Mouse (Mus musculus) heart, embryonic 16.5 days (tissue): ENCODE results near the gene Dlg2. TPM values are rescaled to one million over a fixed set of nuclear protein-coding genes. Genes with fewer than 3 reads are reported as not detected.
"Not testable (repeated sequence)": the region's sequence is repeated elsewhere in the genome, so short reads cannot be mapped to it uniquely, and the experiment has no call there.

Source experiments
- ATAC-seq: fragments of 200-750 bp; cut with Nextera tagmentation; replicated peaks from 2 replicates; pipeline ENCODE4 v1.8.0; 2017; ENCODE audit warnings: moderate number of reproducible peaks; ENCODE audit not compliant: insufficient read depth, low FRiP score; ENCODE audit errors: extremely low read depth
- H3K27ac ChIP-seq: fragments of 300-500 bp; sonication (generic); 2 replicates; pipeline ENCODE4 v1.5.1; 2014; ENCODE audit warnings: mild to moderate bottlenecking, low read length, control low read depth, moderate library complexity
- H3K27me3 ChIP-seq: fragments of 300-500 bp; sonication (generic); 2 replicates; pipeline ENCODE4 v1.6.1; 2014; ENCODE audit warnings: low read length, mixed read lengths; ENCODE audit not compliant: control insufficient read depth, insufficient read depth
- H3K36me3 ChIP-seq: fragments of 300-500 bp; sonication (generic); 2 replicates; pipeline ENCODE4 v1.6.1; 2014; ENCODE audit not compliant: control insufficient read depth, insufficient read depth
- H3K4me1 ChIP-seq: fragments of 300-500 bp; sonication (generic); 2 replicates; pipeline ENCODE4 v1.6.1; 2014; ENCODE audit warnings: low read length, mixed read lengths; ENCODE audit not compliant: control insufficient read depth, insufficient read depth
- H3K4me2 ChIP-seq: fragments of 300-500 bp; sonication (generic); 2 replicates; pipeline ENCODE4 v1.6.1; 2014; ENCODE audit warnings: low read depth, mild to moderate bottlenecking, control low read depth, low read length
- H3K4me3 ChIP-seq: fragments of 300-500 bp; sonication (generic); 2 replicates; pipeline ENCODE4 v1.5.1; 2014; ENCODE audit warnings: mild to moderate bottlenecking, control low read depth, low read length
- H3K9ac ChIP-seq: fragments of 300-500 bp; sonication (generic); 2 replicates; pipeline ENCODE4 v1.6.1; 2014; ENCODE audit warnings: low read length, control low read depth
- H3K9me3 ChIP-seq: fragments of 300-500 bp; sonication (generic); replicated peaks from 2 replicates; pipeline ENCODE4 v1.6.1; 2016; ENCODE audit warnings: low read length; ENCODE audit not compliant: control insufficient read depth
- WGBS: fragments of 180-500 bp; shearing (Covaris S2); extraction: QIAGEN DNeasy Blood & Tissue Kit; methylation state at CpG from one replicate; pipeline ENCODE4 v1.1.7; 2014; 5-methylcytosine and 5-hydroxymethylcytosine counted together
- polyA plus RNA-seq: library from polyadenylated mRNA; unstranded; fragments of >200 nt; fragmentation: Nextera tagmentation; extraction: Ambion mirVana; gene quantifications from 2 replicates; pipeline ENCODE4 v1.2.1, GENCODE M21; 2015

Dlg2 gene
- polyA plus RNA-seq, 1 experiment from 2014 or later, result 7.7 TPM

- no peak overlapping the region for H3K4me2 ChIP-seq
- H3K27me3 ChIP-seq, result no peaks in the 10 kb centered on the region
- ATAC-seq, result no peak
- no peaks in the 10 kb centered on the region for H3K4me1 ChIP-seq
- H3K27ac ChIP-seq, result no peak overlapping the region
- H3K9ac ChIP-seq, result no peak overlapping the region
- no peaks in the 10 kb centered on the region for H3K9me3 ChIP-seq
- WGBS, result 50% methylated on average over 5 of the region's 5 CpGs
- no peak overlapping the region for H3K4me3 ChIP-seq
- H3K36me3 ChIP-seq, result no peaks in the 10 kb centered on the region
Measured at GRCm38 (mm10) chr7:90843345-90844293, 367.1 kb downstream of the Dlg2 start.

GRCm38 (mm10) chr7:90876796-90877195 is 400.3 kb downstream of the Dlg2 start:
- H3K4me1 ChIP-seq, ATAC-seq, H3K9me3 ChIP-seq, H3K9ac ChIP-seq, H3K27ac ChIP-seq, H3K36me3 ChIP-seq, H3K4me3 ChIP-seq, H3K27me3 ChIP-seq, H3K4me2 ChIP-seq: not testable (repeated sequence)
- 62% methylated on average over 4 of the region's 4 CpGs for WGBS

DNA sequence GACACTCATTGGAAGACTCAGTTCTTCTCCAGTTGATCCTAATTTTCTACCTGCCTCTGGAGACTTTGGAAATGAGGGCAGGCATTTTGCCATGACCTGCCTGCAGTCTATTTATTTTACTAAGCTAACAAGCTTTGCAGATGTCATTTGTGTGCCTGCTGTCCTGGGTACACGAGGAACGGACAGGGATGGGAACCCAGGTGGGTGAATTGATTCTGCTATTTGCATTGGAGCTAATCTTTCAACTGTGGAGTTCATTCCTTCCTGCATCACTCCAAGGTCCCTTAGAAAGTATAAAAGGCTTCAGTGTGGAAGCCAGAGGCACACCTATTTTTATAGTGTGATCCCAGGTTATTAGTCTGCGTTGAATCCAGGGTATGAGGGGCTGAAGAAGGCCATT is 406.3 kb downstream of the Dlg2 start:
- H3K4me3 ChIP-seq, result no peak overlapping the region
- no peak overlapping the region for H3K9ac ChIP-seq
- no peak overlapping the region for H3K27ac ChIP-seq
- ATAC-seq, result no peak
- H3K36me3 ChIP-seq, result no peaks in the 10 kb centered on the region
- peaks cover 6% of the 10 kb centered on the region for H3K4me1 ChIP-seq
- no peak overlapping the region for H3K4me2 ChIP-seq
- no peaks in the 10 kb centered on the region for H3K9me3 ChIP-seq
- H3K27me3 ChIP-seq, result peaks cover 5% of the 10 kb centered on the region; the same call in 1 of the 2 replicates
- 66% methylated on average over 3 of the region's 3 CpGs for WGBS

DNA sequence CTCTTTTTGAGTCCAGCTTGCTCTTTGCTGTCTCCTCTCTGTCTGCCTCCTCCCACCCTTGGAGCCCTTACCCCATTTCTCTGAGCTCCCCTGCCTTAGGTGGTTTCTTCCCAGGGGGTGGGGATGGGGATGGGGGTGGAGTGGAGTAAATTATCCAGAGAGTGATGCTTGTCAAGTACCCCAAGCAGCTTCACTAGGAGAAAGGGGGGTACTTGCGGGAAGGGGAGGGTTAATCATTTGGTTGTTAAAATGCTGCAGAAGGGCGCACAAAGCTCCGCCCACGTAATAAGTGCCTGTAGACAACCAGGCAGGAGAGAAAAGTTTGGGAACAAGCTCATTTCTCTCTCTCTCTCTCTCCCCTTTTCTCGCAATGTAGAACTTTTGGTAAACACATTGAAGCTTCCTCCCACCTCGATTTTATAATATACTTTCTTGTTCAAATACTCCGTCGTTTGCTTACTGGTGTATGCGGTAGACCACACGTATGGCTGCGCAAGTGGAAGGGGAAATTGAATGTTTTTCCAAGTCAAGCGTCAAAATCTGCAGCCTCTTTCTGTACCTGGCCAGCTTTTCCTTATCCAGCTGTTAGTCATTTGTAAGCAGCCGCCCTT is 410.0 kb downstream of the Dlg2 start:
- no peak overlapping the region for H3K27ac ChIP-seq
- no peak overlapping the region for H3K9ac ChIP-seq
- H3K36me3 ChIP-seq, result no peaks in the 10 kb centered on the region
- H3K27me3 ChIP-seq, result peaks cover 5% of the 10 kb centered on the region; the same call in 1 of the 2 replicates
- peak overlapping the region; percentile 63 for H3K4me2 ChIP-seq
- no peaks in the 10 kb centered on the region for H3K9me3 ChIP-seq
- no peak for ATAC-seq
- H3K4me3 ChIP-seq, result peak overlapping the region; percentile 42
- WGBS, result 1% methylated on average over 13 of the region's 13 CpGs
- peaks cover 6% of the 10 kb centered on the region for H3K4me1 ChIP-seq

DNA sequence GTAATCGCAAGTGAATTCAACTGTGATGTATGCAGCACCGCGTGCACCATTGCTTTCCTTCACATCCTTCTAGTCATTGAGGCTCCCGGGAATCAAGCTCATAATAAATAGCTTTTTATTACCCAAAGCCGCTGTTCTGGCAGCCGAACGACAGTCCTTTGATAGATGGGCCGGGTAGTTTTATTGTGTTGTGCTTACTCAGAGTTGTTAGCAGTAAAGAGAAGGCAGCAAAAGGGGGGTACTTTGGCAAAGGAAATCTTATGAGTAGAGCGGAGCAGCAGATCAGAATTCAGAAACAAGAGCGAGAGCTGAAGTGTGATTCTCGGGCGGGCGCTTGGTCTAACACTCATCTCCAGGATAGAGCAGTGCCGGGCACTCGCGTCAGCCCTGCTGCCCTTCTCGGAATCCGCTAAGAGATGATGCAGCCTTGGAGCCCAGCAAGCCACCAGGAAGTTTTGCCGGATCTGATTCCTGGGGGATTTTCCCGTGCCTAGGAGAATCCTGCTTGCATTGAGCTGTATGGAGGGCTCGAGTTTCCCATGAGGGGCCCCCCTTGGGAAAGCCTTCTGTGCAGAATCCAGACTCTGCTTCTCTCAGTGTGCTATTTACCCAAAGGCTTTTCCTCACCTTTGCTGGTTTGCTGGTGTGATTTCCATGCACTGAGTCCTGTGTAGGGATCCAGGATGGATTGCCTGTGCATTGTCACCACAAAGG is 410.7 kb downstream of the Dlg2 start:
- no peak overlapping the region for H3K9ac ChIP-seq
- H3K27me3 ChIP-seq, result peaks cover 5% of the 10 kb centered on the region; the same call in 1 of the 2 replicates
- no peaks in the 10 kb centered on the region for H3K9me3 ChIP-seq
- ATAC-seq, result no peak
- H3K36me3 ChIP-seq, result no peaks in the 10 kb centered on the region
- peak overlapping the region; percentile 63 for H3K4me2 ChIP-seq
- H3K4me3 ChIP-seq, result peak overlapping the region; percentile 42
- WGBS, result 1% methylated on average over 21 of the region's 21 CpGs
- no peak overlapping the region for H3K27ac ChIP-seq
- H3K4me1 ChIP-seq, result peaks cover 6% of the 10 kb centered on the region

- H3K27ac ChIP-seq, result no peak overlapping the region
- ATAC-seq, result no peak
- no peaks in the 10 kb centered on the region for H3K4me1 ChIP-seq
- no peaks in the 10 kb centered on the region for H3K36me3 ChIP-seq
- 78% methylated on average over 4 of the region's 4 CpGs for WGBS
- H3K4me3 ChIP-seq, result no peak overlapping the region
- no peaks in the 10 kb centered on the region for H3K27me3 ChIP-seq
- no peak overlapping the region for H3K9ac ChIP-seq
- no peaks in the 10 kb centered on the region for H3K9me3 ChIP-seq
- no peak overlapping the region for H3K4me2 ChIP-seq
Measured at GRCm38 (mm10) chr7:90927441-90927840, 451.0 kb downstream of the Dlg2 start.

DNA sequence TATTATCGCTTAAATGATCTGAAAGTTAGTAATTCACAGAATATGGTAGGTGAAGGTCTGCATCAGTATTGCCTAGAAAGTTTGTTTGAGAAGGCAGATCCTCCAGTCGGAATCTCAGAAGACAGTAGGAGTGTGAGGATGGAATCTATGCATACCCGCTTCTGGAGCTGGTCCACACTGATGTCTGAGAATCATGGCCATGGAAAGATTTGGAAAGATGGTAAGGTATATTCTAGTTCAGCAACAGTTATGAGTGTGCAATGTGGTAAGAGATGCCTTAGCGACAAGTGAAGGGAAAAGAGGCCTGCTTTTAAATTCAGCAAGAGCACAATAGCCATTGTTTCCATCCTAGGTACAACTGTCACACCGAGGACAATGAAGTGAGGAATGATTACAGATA is 464.3 kb downstream of the Dlg2 start:
- Histone ChIP-seq H3K27me3 (no peaks in the 10 kb centered on the region), H3K4me2 (no peak overlapping the region), H3K27ac (no peak overlapping the region), H3K9me3 (no peaks in the 10 kb centered on the region), H3K9ac (no peak overlapping the region), H3K36me3 (no peaks in the 10 kb centered on the region), H3K4me1 (no peaks in the 10 kb centered on the region), H3K4me3 (no peak overlapping the region)
- WGBS, result 74% methylated on average over 5 of the region's 5 CpGs
- ATAC-seq, result no peak

DNA sequence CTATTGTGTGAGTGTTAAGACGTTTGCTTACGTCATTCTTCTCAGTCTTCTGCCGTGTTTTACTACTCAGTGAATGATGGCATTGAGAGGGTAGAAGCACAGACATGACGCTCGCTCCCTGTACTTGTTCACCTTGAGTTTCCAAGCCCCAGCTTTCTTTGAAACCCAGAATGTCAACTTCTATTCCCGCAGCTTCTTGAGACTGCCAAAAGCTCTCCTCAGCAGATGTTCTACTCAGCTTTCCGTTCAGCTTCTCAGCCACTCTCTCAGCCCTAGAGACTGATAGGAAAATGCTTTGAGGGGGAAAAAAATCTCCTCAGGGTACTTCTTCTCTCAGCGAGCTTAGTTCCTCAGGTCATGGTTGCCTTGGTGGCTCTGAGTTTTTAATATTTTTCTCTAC is 470.6 kb downstream of the Dlg2 start:
- H3K27me3 ChIP-seq, result no peaks in the 10 kb centered on the region
- H3K27ac ChIP-seq, result no peak overlapping the region
- no peaks in the 10 kb centered on the region for H3K4me1 ChIP-seq
- no peak overlapping the region for H3K4me2 ChIP-seq
- no peak for ATAC-seq
- no peak overlapping the region for H3K9ac ChIP-seq
- H3K36me3 ChIP-seq, result no peaks in the 10 kb centered on the region
- 68% methylated on average over 8 of the region's 8 CpGs for WGBS
- H3K4me3 ChIP-seq, result no peak overlapping the region
- H3K9me3 ChIP-seq, result no peaks in the 10 kb centered on the region

DNA sequence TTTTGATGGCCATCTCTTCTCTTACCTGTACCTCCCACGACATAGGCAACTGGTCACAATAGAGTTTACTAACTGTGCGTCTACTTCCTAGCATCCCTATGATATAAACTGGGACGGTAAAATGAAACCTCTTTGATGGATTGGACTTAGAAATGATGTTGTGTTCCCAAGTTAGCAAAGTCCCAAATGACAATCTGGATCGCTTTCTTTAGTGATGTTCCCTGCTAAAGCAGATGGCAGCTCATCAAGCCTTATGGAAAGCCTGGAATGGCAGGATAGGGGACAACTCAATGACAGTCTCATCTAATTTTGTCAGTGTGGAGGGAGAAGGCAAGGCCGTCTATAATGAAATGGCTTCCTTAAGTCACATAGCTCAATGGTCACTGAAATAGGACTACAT is 472.7 kb downstream of the Dlg2 start:
- Histone ChIP-seq H3K9me3 (no peaks in the 10 kb centered on the region), H3K9ac (no peak overlapping the region), H3K4me1 (no peaks in the 10 kb centered on the region), H3K36me3 (no peaks in the 10 kb centered on the region), H3K4me3 (no peak overlapping the region), H3K27me3 (no peaks in the 10 kb centered on the region), H3K4me2 (no peak overlapping the region), H3K27ac (no peak overlapping the region)
- ATAC-seq, result no peak
- 76% methylated on average over 5 of the region's 5 CpGs for WGBS
